Mouse (Mus musculus) embryo, embryonic 11 days (tissue): Measurements from ENCODE around the gene Ccdc173.

Experiments
- DNase-seq: peaks from one replicate; pipeline ENCODE4 v3.0.0-alpha.2; 2015

Ccdc173 gene

GRCm38 (mm10) chr2:69778836-69779177 is 10.6 kb downstream of the Ccdc173 start:
- peak; percentile 23 for DNase-seq

- DNase-seq: no peak
These were observed 11.2 kb downstream of the Ccdc173 start for GRCm38 (mm10) chr2:69777985-69778835.

GRCm38 (mm10) chr2:69773331-69773730 is 16.0 kb downstream of the Ccdc173 start:
- DNase-seq: no peak

- DNase-seq: no peak
These were observed 24.7 kb downstream of the Ccdc173 start for GRCm38 (mm10) chr2:69764716-69765115.

GRCm38 (mm10) chr2:69763340-69763739 is 26.0 kb downstream of the Ccdc173 start:
- no peak for DNase-seq

GRCm38 (mm10) chr2:69760980-69761379 is 28.4 kb downstream of the Ccdc173 start:
- DNase-seq: peak; percentile 37

GRCm38 (mm10) chr2:69745091-69745490 is 44.3 kb downstream of the Ccdc173 start:
- no peak for DNase-seq

- no peak for DNase-seq
These were observed 65.9 kb downstream of the Ccdc173 start for GRCm38 (mm10) chr2:69723519-69723825.

- DNase-seq: peak; percentile 97
These were observed 66.5 kb downstream of the Ccdc173 start for GRCm38 (mm10) chr2:69722650-69723518.

- peak; percentile 2 for DNase-seq
These were observed 67.1 kb downstream of the Ccdc173 start, which contains the start of gene Ppig for GRCm38 (mm10) chr2:69722273-69722649. Ppig (plus strand) TSS chr2:69722545.

- DNase-seq: no peak
These were observed 70.3 kb downstream of the Ccdc173 start for GRCm38 (mm10) chr2:69719121-69719520.

- no peak for DNase-seq
These were observed 72.9 kb downstream of the Ccdc173 start for GRCm38 (mm10) chr2:69716483-69716882.

- no peak for DNase-seq
These were observed 75.2 kb downstream of the Ccdc173 start for GRCm38 (mm10) chr2:69714126-69714525.

GRCm38 (mm10) chr2:69713626-69714014 is 75.8 kb downstream of the Ccdc173 start:
- DNase-seq: no peak

- peak; percentile 94 for DNase-seq
These were observed 76.3 kb downstream of the Ccdc173 start, which contains the start of gene Fastkd1 for GRCm38 (mm10) chr2:69712981-69713625. Fastkd1 (minus strand) TSS chr2:69713516.

GRCm38 (mm10) chr2:69712171-69712570 is 77.2 kb downstream of the Ccdc173 start:
- DNase-seq: no peak
